In genomic region chr2:113821176-113821734, GRCm38 (mm10) we compare ENCODE assay signal across 18 mouse cellular contexts. TPM values are rescaled to one million over a fixed set of nuclear protein-coding genes. Genes with fewer than 3 reads are reported as not detected.
DNase-seq lines count a peak whose midpoint lies in the region; ATAC-seq and TF ChIP-seq lines count a peak whose summit lies in the region.
"Had no signal": no experiment of that assay in that cellular context is flagged by ENCODE, and none has a peak within 500 bp of the region (broad histone marks: within the 10 kb centered on the region; RNA-seq: fewer than 3 reads in every experiment).

No protein-coding gene starts in this region.

- H3K36me3 ChIP-seq in embryonic facial prominence, embryonic 11.5 days (replicated peaks; ENCODE audit: control insufficient read depth, insufficient read depth, low read depth, low read length): no peaks in the 10 kb centered on the region
- H3K36me3 ChIP-seq in embryonic facial prominence, embryonic 10.5 days (replicated peaks): no peaks in the 10 kb centered on the region
- no peaks in the 10 kb centered on the region for H3K36me3 ChIP-seq in liver, postnatal 0 days (replicated peaks; ENCODE audit: insufficient read depth, low read length)
- no peaks in the 10 kb centered on the region for H3K36me3 ChIP-seq in kidney, postnatal 0 days (ENCODE audit: insufficient read depth, low read length)

- no peak overlapping the region for H3K27ac ChIP-seq in embryonic facial prominence, embryonic 11.5 days (replicated peaks; ENCODE audit: low read depth, low read length)
- no peak overlapping the region for H3K27ac ChIP-seq in embryonic facial prominence, embryonic 10.5 days (replicated peaks)
- no peak overlapping the region for H3K27ac ChIP-seq in liver, postnatal 0 days (ENCODE audit: low read depth)
- no peak overlapping the region for H3K27ac ChIP-seq in kidney, postnatal 0 days
- H3K27ac ChIP-seq: forebrain, embryonic 15.5 days; gastrocnemius, adult 2 months; heart, adult 2 months; hindbrain, postnatal 0 days; neural tube, embryonic 12.5 days had no signal

- H3K4me3 ChIP-seq in embryonic facial prominence, embryonic 11.5 days (ENCODE audit: low read depth, low read length): no peak overlapping the region
- no peak overlapping the region for H3K4me3 ChIP-seq in embryonic facial prominence, embryonic 10.5 days
- no peak overlapping the region for H3K4me3 ChIP-seq in liver, postnatal 0 days (ENCODE audit: low read depth, low read length)
- H3K4me3 ChIP-seq in kidney, postnatal 0 days (replicated peaks; ENCODE audit: low read depth, low read length): no peak overlapping the region
- H3K4me3 ChIP-seq: forebrain, embryonic 15.5 days; gastrocnemius, adult 2 months; heart, adult 2 months; megakaryocyte, embryonic 14.5 days; neural tube, embryonic 12.5 days had no signal

- H3K27me3 ChIP-seq in embryonic facial prominence, embryonic 11.5 days (ENCODE audit: control insufficient read depth, insufficient read depth, low read length): no peaks in the 10 kb centered on the region
- no peaks in the 10 kb centered on the region for H3K27me3 ChIP-seq in embryonic facial prominence, embryonic 10.5 days (replicated peaks; ENCODE audit: low read depth, poor library complexity, severe bottlenecking)
- H3K27me3 ChIP-seq in liver, postnatal 0 days (ENCODE audit: insufficient read depth, low read length): no peaks in the 10 kb centered on the region
- no peaks in the 10 kb centered on the region for H3K27me3 ChIP-seq in kidney, postnatal 0 days (ENCODE audit: insufficient read depth, low read length)
- H3K27me3 ChIP-seq: forebrain, embryonic 15.5 days; megakaryocyte, embryonic 14.5 days; neural tube, embryonic 12.5 days had no signal

- ATAC-seq in embryonic facial prominence, embryonic 11.5 days (replicated peaks; ENCODE audit: insufficient number of reproducible peaks, low FRiP score, low TSS enrichment, low read depth): no peak
- ATAC-seq in liver, postnatal 0 days: 0 out of 2 replicates have a peak, but pooled peaks have one; percentile 31
- peak; percentile 75 for ATAC-seq in kidney, postnatal 0 days (replicated peaks; ENCODE audit: low FRiP score, low read depth)
- ATAC-seq: forebrain, embryonic 15.5 days; hindbrain, postnatal 0 days; midbrain, embryonic 16.5 days had no signal

- TF ChIP-seq EP300 in liver, postnatal 0 days (IDR thresholded peaks at IDR 0.05; ENCODE audit: low read depth): no peak

- no peaks in the 10 kb centered on the region for H3K9me3 ChIP-seq in embryonic facial prominence, embryonic 11.5 days (replicated peaks; ENCODE audit: control insufficient read depth, low read length)
- H3K9me3 ChIP-seq in embryonic facial prominence, embryonic 10.5 days: no peaks in the 10 kb centered on the region
- no peaks in the 10 kb centered on the region for H3K9me3 ChIP-seq in liver, postnatal 0 days (ENCODE audit: low read length)
- no peaks in the 10 kb centered on the region for H3K9me3 ChIP-seq in kidney, postnatal 0 days (replicated peaks; ENCODE audit: low read length)
- H3K9me3 ChIP-seq: forebrain, embryonic 15.5 days; megakaryocyte, embryonic 14.5 days; neural tube, embryonic 12.5 days had no signal

- no peaks in the 10 kb centered on the region for H3K4me1 ChIP-seq in embryonic facial prominence, embryonic 11.5 days (ENCODE audit: control insufficient read depth, insufficient read depth, low read length)
- H3K4me1 ChIP-seq in embryonic facial prominence, embryonic 10.5 days: peaks cover 10% of the 10 kb centered on the region
- H3K4me1 ChIP-seq in liver, postnatal 0 days (ENCODE audit: insufficient read depth): no peaks in the 10 kb centered on the region
- H3K4me1 ChIP-seq in kidney, postnatal 0 days (replicated peaks; ENCODE audit: insufficient read depth, low read length): no peaks in the 10 kb centered on the region
- H3K4me1 ChIP-seq: megakaryocyte, embryonic 14.5 days had no signal

- peak; percentile 13 for DNase-seq in embryonic facial prominence, embryonic 11.5 days (ENCODE audit: low spot score)
- DNase-seq in embryonic facial prominence, embryonic 10.5 days (ENCODE audit: low spot score): no peak
- DNase-seq in liver, postnatal 0 days: no peak
- no peak for DNase-seq in liver
- DNase-seq in kidney, postnatal 0 days (ENCODE audit: low spot score): peak; percentile 14
- DNase-seq in yolk sac, embryonic 10.5 days (ENCODE audit: low spot score): peak; percentile 73
- no peak for DNase-seq in right cerebral cortex, postnatal 4 days
- no peak for DNase-seq in heart, postnatal 4 days
- DNase-seq: gastrocnemius, adult 2 months; heart, adult 2 months; thymus, postnatal 14 days had no signal

- no peak overlapping the region for H3K4me2 ChIP-seq in embryonic facial prominence, embryonic 11.5 days (ENCODE audit: low read depth, low read length)
- H3K4me2 ChIP-seq in liver, postnatal 0 days (ENCODE audit: low read depth, low read length): no peak overlapping the region
- no peak overlapping the region for H3K4me2 ChIP-seq in kidney, postnatal 0 days (ENCODE audit: low read length)
- H3K4me2 ChIP-seq: forebrain, embryonic 15.5 days; liver, embryonic 11.5 days; neural tube, embryonic 12.5 days had no signal

- WGBS in embryonic facial prominence, embryonic 11.5 days: 70% methylated on average over 12 of the region's 12 CpGs
- WGBS in embryonic facial prominence, embryonic 10.5 days: 78% methylated on average over 12 of the region's 12 CpGs
- 69% methylated on average over 12 of the region's 12 CpGs for WGBS in liver, postnatal 0 days (ENCODE audit: insufficient replicate concordance)
- WGBS in kidney, postnatal 0 days: 65% methylated on average over 12 of the region's 12 CpGs

- no peak overlapping the region for H3K9ac ChIP-seq in embryonic facial prominence, embryonic 11.5 days (replicated peaks; ENCODE audit: low read length)
- no peak overlapping the region for H3K9ac ChIP-seq in liver, postnatal 0 days (replicated peaks)
- H3K9ac ChIP-seq in kidney, postnatal 0 days (ENCODE audit: low read depth, low read length): no peak overlapping the region
- H3K9ac ChIP-seq: forebrain, embryonic 15.5 days; neural tube, embryonic 12.5 days had no signal

- TF ChIP-seq CTCF in liver, postnatal 0 days (IDR thresholded peaks at IDR 0.05; ENCODE audit: low read depth): no peak
- no peak for TF ChIP-seq CTCF in kidney, postnatal 0 days (IDR thresholded peaks at IDR 0.05; ENCODE audit: low read depth)

RNA-seq across cellular contexts. Expression of gene Scg5, which starts 7.7 kb away (rescaled TPM):
- 11.1 and 15.7 TPM in 2 replicates for polyA plus RNA-seq in embryonic facial prominence, embryonic 11.5 days (2014; fragmentation: Nextera tagmentation; extraction: Ambion mirVana)
- polyA plus RNA-seq in embryonic facial prominence, embryonic 10.5 days (2016; fragmentation: Nextera tagmentation; extraction: Ambion mirVana): 6.0 and 8.6 TPM in 2 replicates
- polyA plus RNA-seq in liver, postnatal 0 days (2015; fragmentation: Nextera tagmentation; extraction: Ambion mirVana): 0.14 TPM in 1 of 2 replicates, not detected in the other
- polyA plus RNA-seq in kidney, postnatal 0 days (2015; fragmentation: Nextera tagmentation; extraction: Ambion mirVana): 36.9 and 46.2 TPM in 2 replicates
- total RNA-seq in heart, postnatal 4 days (2021): under 1 TPM; 0.45 TPM
- total RNA-seq: gastrocnemius, adult 2 months; heart, postnatal 25 days had no signal
- polyA plus RNA-seq: heart, adult 2 months had no signal

RNA-seq across cellular contexts. Expression of gene Arhgap11a, which starts 27.2 kb away (rescaled TPM):
- 6.3 and 7.9 TPM in 2 replicates for polyA plus RNA-seq in embryonic facial prominence, embryonic 11.5 days (2014; fragmentation: Nextera tagmentation; extraction: Ambion mirVana)
- polyA plus RNA-seq in embryonic facial prominence, embryonic 10.5 days (2016; fragmentation: Nextera tagmentation; extraction: Ambion mirVana): 37.2 and 38.3 TPM in 2 replicates
- polyA plus RNA-seq in liver, postnatal 0 days (2015; fragmentation: Nextera tagmentation; extraction: Ambion mirVana): 7.7 and 8.0 TPM in 2 replicates
- 11.7 and 12.5 TPM in 2 replicates for polyA plus RNA-seq in kidney, postnatal 0 days (2015; fragmentation: Nextera tagmentation; extraction: Ambion mirVana)
- total RNA-seq in heart, postnatal 4 days (2021): 10 to 100 TPM; 40.9 to 44.8 TPM

Comparison
In these comparisons a context has a peak if more than half of its experiments do, and no peak if none do; other contexts are left out.
1. DNase-seq: peak in embryonic facial prominence, embryonic 11.5 days (single experiment), kidney, postnatal 0 days (single experiment) and yolk sac, embryonic 10.5 days (single experiment); none in embryonic facial prominence, embryonic 10.5 days (single experiment), liver, postnatal 0 days (single experiment), liver (single experiment), right cerebral cortex, postnatal 4 days (single experiment) and heart, postnatal 4 days (single experiment).